In the genomic region with DNA sequence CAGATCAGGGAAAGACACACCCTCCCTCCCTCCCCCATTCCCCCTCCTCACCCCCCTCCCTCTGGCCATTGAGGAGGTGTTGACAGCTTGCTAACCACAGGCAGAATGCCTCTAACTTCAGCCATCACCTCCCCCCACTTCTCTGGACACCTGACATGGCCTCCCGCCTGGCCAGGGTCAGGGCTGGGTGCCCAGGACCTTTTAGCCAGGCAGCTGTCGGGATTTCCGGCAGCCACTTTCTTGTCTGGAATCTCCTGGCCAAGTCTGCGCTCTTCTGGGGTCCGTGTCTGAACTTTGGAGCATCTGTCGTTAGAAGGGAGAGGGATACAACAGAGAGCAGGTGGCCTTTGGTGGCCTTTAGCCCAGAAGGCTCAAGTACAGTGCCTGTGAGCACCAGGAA, we compare ENCODE assay signal across 8 mouse cellular contexts. TPM values are rescaled to one million over a fixed set of nuclear protein-coding genes. Genes with fewer than 3 reads are reported as not detected.
DNase-seq lines count a peak whose midpoint lies in the region; ATAC-seq lines count a peak whose summit lies in the region.

No protein-coding gene starts in this region.

- WGBS in midbrain, embryonic 14.5 days: 39% methylated on average over 6 of the region's 6 CpGs

- ATAC-seq in midbrain, embryonic 14.5 days (ENCODE audit: low FRiP score, low TSS enrichment): no peak

- H3K27me3 ChIP-seq in midbrain, embryonic 14.5 days (ENCODE audit: control insufficient read depth, insufficient read depth, low read length): no peaks in the 10 kb centered on the region

- no peaks in the 10 kb centered on the region for H3K9me3 ChIP-seq in midbrain, embryonic 14.5 days (ENCODE audit: control insufficient read depth, low read length)

- H3K4me3 ChIP-seq in midbrain, embryonic 14.5 days (replicated peaks; ENCODE audit: low read depth, low read length): no peak overlapping the region

- no peaks in the 10 kb centered on the region; the same call in 1 of the 2 replicates for H3K4me1 ChIP-seq in midbrain, embryonic 14.5 days (ENCODE audit: control insufficient read depth, insufficient read depth, low read length)

- DNase-seq in left cerebral cortex, postnatal 4 days: peak; percentile 81
- no peak for DNase-seq in left cerebral cortex, adult 9 months (ENCODE audit: low spot score in 2 of 2)
- peak; percentile 82 for DNase-seq in gastrocnemius, postnatal 14 days
- peak; percentile 35 for DNase-seq in kidney, adult 18-20 months
- peak; percentile 68 for DNase-seq in lung, postnatal 14 days
- no peak for DNase-seq in midbrain, embryonic 14.5 days
- no peak for DNase-seq in cerebellum, adult 11 months
- no peak for DNase-seq in spleen, postnatal 10 days (ENCODE audit: low spot score in 2 of 2)

- no peak overlapping the region for H3K4me2 ChIP-seq in midbrain, embryonic 14.5 days (ENCODE audit: low read length)

- no peak overlapping the region for H3K9ac ChIP-seq in midbrain, embryonic 14.5 days (replicated peaks; ENCODE audit: low read length)

- intact Hi-C loops in left cerebral cortex, postnatal 4 days (cut with DNase I): no loop called here
- intact Hi-C loops in gastrocnemius, postnatal 14 days (cut with DNase I; ENCODE audit: low total_unique reads): no loop called here

- no peak overlapping the region for H3K27ac ChIP-seq in midbrain, embryonic 14.5 days (replicated peaks; ENCODE audit: low read depth, low read length)

- no peaks in the 10 kb centered on the region for H3K36me3 ChIP-seq in midbrain, embryonic 14.5 days (ENCODE audit: control insufficient read depth, insufficient read depth, low read length)

RNA-seq across cellular contexts. Expression of a gene that starts 24.0 kb away (rescaled TPM):
- 100 to 1,000 TPM; 480 to 518 TPM for total RNA-seq in left cerebral cortex, postnatal 4 days (2021)
- total RNA-seq in gastrocnemius, postnatal 14 days (2021): 100 to 1,000 TPM; 350 to 424 TPM
- 708 and 777 TPM in 2 replicates for polyA plus RNA-seq in midbrain, embryonic 14.5 days (2014; fragmentation: Nextera tagmentation; extraction: Ambion mirVana)

RNA-seq across cellular contexts. Expression of a gene that starts 32.8 kb away (rescaled TPM):
- total RNA-seq in left cerebral cortex, postnatal 4 days (2021): 10 to 100 TPM; 14.3 to 19.0 TPM
- 10 to 100 TPM in 1 of 2 experiments, 1 to 10 TPM in 1; 8.4 to 10.9 TPM for total RNA-seq in gastrocnemius, postnatal 14 days (2021)
- polyA plus RNA-seq in midbrain, embryonic 14.5 days (2014; fragmentation: Nextera tagmentation; extraction: Ambion mirVana): 19.1 and 21.6 TPM in 2 replicates

RNA-seq across cellular contexts. Expression of a gene that starts 36.8 kb away (rescaled TPM):
- total RNA-seq in left cerebral cortex, postnatal 4 days (2021): 10 to 100 TPM; 54.3 to 54.4 TPM
- total RNA-seq in gastrocnemius, postnatal 14 days (2021): 10 to 100 TPM; 13.9 to 17.6 TPM
- 16.2 and 19.9 TPM in 2 replicates for polyA plus RNA-seq in midbrain, embryonic 14.5 days (2014; fragmentation: Nextera tagmentation; extraction: Ambion mirVana)

RNA-seq across cellular contexts. Expression of a gene that starts 42.0 kb away (rescaled TPM):
- total RNA-seq in left cerebral cortex, postnatal 4 days (2021): 10 to 100 TPM; 13.3 to 13.8 TPM
- 1 to 10 TPM; 4.6 to 6.5 TPM for total RNA-seq in gastrocnemius, postnatal 14 days (2021)
- 6.0 and 6.8 TPM in 2 replicates for polyA plus RNA-seq in midbrain, embryonic 14.5 days (2014; fragmentation: Nextera tagmentation; extraction: Ambion mirVana)

RNA-seq across cellular contexts. Expression of a gene that starts 42.2 kb away (rescaled TPM):
- 10 to 100 TPM; 70.1 to 71.4 TPM for total RNA-seq in left cerebral cortex, postnatal 4 days (2021)
- total RNA-seq in gastrocnemius, postnatal 14 days (2021): 10 to 100 TPM; 13.3 to 16.0 TPM
- polyA plus RNA-seq in midbrain, embryonic 14.5 days (2014; fragmentation: Nextera tagmentation; extraction: Ambion mirVana): 51.2 and 68.8 TPM in 2 replicates

Comparison
In these comparisons a context has a peak if more than half of its experiments do, and no peak if none do; other contexts are left out.
1. DNase-seq: peak in left cerebral cortex, postnatal 4 days (single experiment), gastrocnemius, postnatal 14 days (single experiment), kidney, adult 18-20 months (single experiment) and lung, postnatal 14 days (single experiment); none in left cerebral cortex, adult 9 months (0 of 2), midbrain, embryonic 14.5 days (single experiment), cerebellum, adult 11 months (single experiment) and spleen, postnatal 10 days (0 of 2).